Mouse (Mus musculus) limb, embryonic 10.5 days (tissue): ENCODE results near the gene Grcc10. TPM values are rescaled to one million over a fixed set of nuclear protein-coding genes. Genes with fewer than 3 reads are reported as not detected.
A peak's percentile ranks its signal among the peaks of the same experiment; 100 is the strongest.

Experiments
- DNase-seq: peaks from one replicate; pipeline ENCODE4 v3.0.0-alpha.2; 2017; ENCODE audit warnings: low spot score
- H3K27ac ChIP-seq: fragments of 300-500 bp; sonication (generic); 2 replicates; pipeline ENCODE4 v1.5.1; 2016; ENCODE audit warnings: mild to moderate bottlenecking
- H3K27me3 ChIP-seq: fragments of 300-500 bp; sonication (generic); 2 replicates; pipeline ENCODE4 v1.6.1; 2016; ENCODE audit warnings: low read depth, mild to moderate bottlenecking; ENCODE audit not compliant: poor library complexity, severe bottlenecking
- H3K36me3 ChIP-seq: fragments of 300-500 bp; sonication (generic); 2 replicates; pipeline ENCODE4 v1.6.1; 2016; ENCODE audit warnings: mild to moderate bottlenecking, moderate library complexity
- H3K4me1 ChIP-seq: fragments of 300-500 bp; sonication (generic); 2 replicates; pipeline ENCODE4 v1.6.1; 2016
- H3K4me3 ChIP-seq: fragments of 300-500 bp; sonication (generic); 2 replicates; pipeline ENCODE4 v1.5.1; 2016; ENCODE audit warnings: mild to moderate bottlenecking, moderate library complexity
- H3K9me3 ChIP-seq: fragments of 300-500 bp; sonication (generic); replicated peaks from 2 replicates; pipeline ENCODE4 v1.6.1; 2016; ENCODE audit warnings: mild to moderate bottlenecking
- WGBS: fragments of 180-500 bp; shearing (Covaris S2); methylation state at CpG from one replicate; pipeline ENCODE4 v1.1.7; 2016; 5-methylcytosine and 5-hydroxymethylcytosine counted together
- polyA plus RNA-seq: library from polyadenylated mRNA; unstranded; fragments of >200 nt; fragmentation: Nextera tagmentation; extraction: Ambion mirVana; gene quantifications from 2 replicates; pipeline ENCODE4 v1.2.1, GENCODE M21; 2016

The Grcc10 gene
- polyA plus RNA-seq, 1 experiment from 2014 or later = 460 TPM

GRCm38 (mm10) chr6:124738511-124739023 lies 2.6 kb downstream of the Grcc10 start, which contains the start of gene Ptpn6:
Ptpn6 (minus strand) TSS chr6:124738714.
- H3K27ac ChIP-seq = peak within 1 kb of the TSS; percentile 98; the same call in 1 of the 2 replicates
- H3K4me1 ChIP-seq = peaks cover 37% of the 10 kb centered on the region
- 28% methylated on average over 15 of the region's 15 CpGs for WGBS
- no peaks in the 10 kb centered on the region for H3K27me3 ChIP-seq
- no peaks in the 10 kb centered on the region for H3K9me3 ChIP-seq
- H3K4me3 ChIP-seq = 0 out of 2 replicates have a peak within 1 kb of the TSS, but pooled peaks have one; percentile 8
- peaks cover 24% of the 10 kb centered on the region for H3K36me3 ChIP-seq
- no peak for DNase-seq

- Histone ChIP-seq H3K4me1 (peaks cover 44% of the 10 kb centered on the region), H3K4me3 (no peak overlapping the region), H3K27me3 (no peaks in the 10 kb centered on the region), H3K27ac (no peak overlapping the region), H3K36me3 (peaks cover 13% of the 10 kb centered on the region), H3K9me3 (no peaks in the 10 kb centered on the region)
- WGBS = 93% methylated on average over 11 of the region's 11 CpGs
- no peak for DNase-seq
Measured at GRCm38 (mm10) chr6:124737040-124737439, 4.1 kb downstream of the Grcc10 start.

DNA sequence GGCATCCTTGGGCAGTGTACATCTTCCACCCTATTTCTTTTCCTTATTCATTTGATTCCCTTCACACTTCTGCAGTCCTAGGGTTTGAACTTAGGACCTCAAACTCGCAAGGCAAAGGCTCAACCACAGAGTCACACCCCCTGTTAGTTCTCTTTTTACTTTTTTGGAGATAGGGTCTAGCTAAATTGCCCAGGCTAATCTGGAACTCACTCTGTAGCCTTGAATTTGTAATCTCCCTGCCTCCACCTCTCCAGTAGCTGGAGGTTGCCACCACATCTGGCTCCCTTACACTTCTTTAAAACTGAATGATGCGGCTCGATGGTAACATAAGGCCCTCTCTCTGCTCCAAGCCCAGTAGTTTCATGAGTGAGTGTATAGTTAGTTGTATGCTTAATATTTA lies 6.8 kb downstream of the Grcc10 start:
- H3K4me3 ChIP-seq = no peak overlapping the region
- WGBS = 92% methylated on average over 3 of the region's 3 CpGs
- H3K4me1 ChIP-seq = peaks cover 28% of the 10 kb centered on the region
- no peaks in the 10 kb centered on the region for H3K9me3 ChIP-seq
- no peaks in the 10 kb centered on the region for H3K27me3 ChIP-seq
- H3K36me3 ChIP-seq = peaks cover 12% of the 10 kb centered on the region
- H3K27ac ChIP-seq = no peak overlapping the region
- DNase-seq = no peak

GRCm38 (mm10) chr6:124732476-124733370 lies 8.5 kb downstream of the Grcc10 start:
- WGBS = 51% methylated on average over 19 of the region's 19 CpGs
- no peaks in the 10 kb centered on the region for H3K9me3 ChIP-seq
- peak overlapping the region; percentile 78 for H3K27ac ChIP-seq
- no peaks in the 10 kb centered on the region for H3K36me3 ChIP-seq
- peaks cover 14% of the 10 kb centered on the region for H3K4me1 ChIP-seq
- no peak for DNase-seq
- H3K27me3 ChIP-seq = no peaks in the 10 kb centered on the region
- peak overlapping the region; percentile 28 for H3K4me3 ChIP-seq

GRCm38 (mm10) chr6:124731038-124731437 lies 10.1 kb downstream of the Grcc10 start:
- DNase-seq = no peak
- WGBS = 89% methylated on average over 7 of the region's 7 CpGs

GRCm38 (mm10) chr6:124729850-124730705 lies 11.1 kb downstream of the Grcc10 start:
- no peak overlapping the region for H3K4me3 ChIP-seq
- no peaks in the 10 kb centered on the region for H3K36me3 ChIP-seq
- no peak for DNase-seq
- H3K4me1 ChIP-seq = peaks cover 14% of the 10 kb centered on the region
- WGBS = 88% methylated on average over 8 of the region's 8 CpGs
- no peaks in the 10 kb centered on the region for H3K9me3 ChIP-seq
- no peak overlapping the region for H3K27ac ChIP-seq
- no peaks in the 10 kb centered on the region for H3K27me3 ChIP-seq

More at GRCm38 (mm10) chr6:124731038-124731437, 10.1 kb downstream of the Grcc10 start:
- no peaks in the 10 kb centered on the region for H3K36me3 ChIP-seq
- no peaks in the 10 kb centered on the region for H3K27me3 ChIP-seq
- H3K27ac ChIP-seq = no peak overlapping the region
- peaks cover 14% of the 10 kb centered on the region for H3K4me1 ChIP-seq
- no peaks in the 10 kb centered on the region for H3K9me3 ChIP-seq
- no peak overlapping the region for H3K4me3 ChIP-seq

DNA sequence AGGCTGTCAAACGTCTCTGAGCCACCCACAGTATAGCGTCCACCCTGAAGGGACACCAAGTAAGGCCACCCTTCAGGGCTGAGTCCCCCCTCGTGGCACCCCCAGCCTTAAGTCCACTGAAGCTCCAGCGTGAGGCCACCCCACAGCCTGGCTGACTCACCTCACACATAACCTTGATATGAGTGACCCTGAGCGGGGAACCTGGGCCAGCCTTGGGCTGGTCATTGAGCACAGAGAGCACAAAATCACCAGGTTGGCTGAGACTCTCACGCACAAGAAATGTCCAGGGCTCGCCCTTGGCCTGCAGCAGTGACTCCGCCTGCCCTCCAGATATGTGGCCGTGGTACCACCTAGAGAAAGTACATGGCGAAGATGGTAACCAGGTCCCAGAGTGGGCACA lies 12.6 kb downstream of the Grcc10 start:
- Histone ChIP-seq H3K4me3 (no peak overlapping the region), H3K27me3 (no peaks in the 10 kb centered on the region), H3K4me1 (peaks cover 14% of the 10 kb centered on the region), H3K36me3 (no peaks in the 10 kb centered on the region), H3K9me3 (no peaks in the 10 kb centered on the region), H3K27ac (no peak overlapping the region)
- WGBS = 89% methylated on average over 10 of the region's 10 CpGs
- no peak for DNase-seq

DNA sequence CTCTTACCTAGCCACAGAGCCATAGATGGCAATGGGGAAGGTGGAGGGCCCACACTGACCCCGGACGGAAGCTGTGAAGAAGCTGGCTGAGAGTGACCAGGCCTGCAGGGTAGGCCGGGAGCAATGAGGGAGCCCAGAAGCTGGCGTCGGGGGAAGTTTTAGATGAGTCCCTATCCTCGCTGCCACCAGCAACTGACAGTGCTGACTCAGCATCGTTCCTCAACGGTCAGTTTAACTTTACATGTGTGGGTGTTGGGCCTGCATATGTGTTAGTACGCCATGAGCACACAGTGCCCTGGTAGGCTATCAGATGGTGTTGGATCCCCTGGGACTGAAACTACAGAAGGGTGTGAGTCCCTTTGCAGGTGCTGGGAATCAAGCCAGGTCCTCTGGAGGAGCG lies 16.7 kb downstream of the Grcc10 start:
- no peak overlapping the region for H3K4me3 ChIP-seq
- 90% methylated on average over 10 of the region's 10 CpGs for WGBS
- no peak for DNase-seq
- H3K27ac ChIP-seq = no peak overlapping the region
- no peaks in the 10 kb centered on the region for H3K9me3 ChIP-seq
- H3K4me1 ChIP-seq = peaks cover 17% of the 10 kb centered on the region; the same call in 1 of the 2 replicates
- no peaks in the 10 kb centered on the region for H3K27me3 ChIP-seq
- no peaks in the 10 kb centered on the region for H3K36me3 ChIP-seq

DNA sequence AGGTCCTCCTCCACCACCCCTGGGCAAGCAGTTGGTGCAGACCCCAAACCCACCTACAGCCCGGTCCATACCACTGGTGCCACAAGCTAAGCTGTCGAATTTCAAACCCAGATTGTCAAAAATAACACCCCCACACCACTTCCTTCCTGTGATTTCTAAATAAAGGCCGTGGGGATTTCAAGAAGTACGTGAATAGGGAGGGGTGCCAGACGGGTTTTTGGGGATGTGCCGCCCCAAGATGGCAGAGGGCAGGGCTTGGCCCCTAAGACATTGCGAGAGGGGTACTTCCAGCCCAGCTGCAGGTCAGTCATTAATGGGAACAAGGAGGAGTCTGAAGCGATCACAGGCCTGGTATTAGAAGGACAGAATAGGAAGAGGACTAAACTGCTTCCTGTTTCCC lies 17.6 kb downstream of the Grcc10 start:
- Histone ChIP-seq H3K36me3 (no peaks in the 10 kb centered on the region), H3K27ac (no peak overlapping the region), H3K4me1 (peaks cover 22% of the 10 kb centered on the region), H3K4me3 (no peak overlapping the region), H3K9me3 (no peaks in the 10 kb centered on the region), H3K27me3 (no peaks in the 10 kb centered on the region)
- WGBS = 77% methylated on average over 8 of the region's 8 CpGs
- DNase-seq = no peak

DNA sequence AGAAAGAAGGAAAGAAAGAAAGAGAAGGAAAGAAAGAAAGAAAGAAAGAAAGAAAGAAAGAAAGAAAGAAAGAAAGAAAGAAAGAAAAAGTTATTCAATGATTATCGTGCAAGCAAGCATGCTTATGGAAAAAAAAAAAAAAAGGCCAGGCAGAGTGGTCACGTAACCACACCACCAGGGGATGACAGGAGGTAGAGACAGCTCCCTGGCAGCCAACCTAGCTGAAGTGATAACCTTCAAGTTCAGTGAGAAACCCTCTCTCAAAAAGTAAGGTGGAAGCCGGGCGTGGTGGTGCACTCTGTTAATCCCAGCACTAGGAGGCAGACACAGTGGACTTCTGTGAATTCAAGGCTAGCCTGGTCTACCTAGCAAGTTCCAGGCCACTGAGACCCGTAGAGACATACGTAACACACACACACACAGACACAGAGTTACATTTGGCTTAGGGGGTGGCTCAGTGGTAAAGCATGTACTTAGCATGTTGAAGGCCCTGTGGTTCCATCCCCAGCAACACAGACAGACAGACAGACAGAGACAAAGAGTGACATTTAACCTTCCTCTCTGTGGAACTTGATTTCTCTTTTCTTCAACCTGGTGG lies 18.2 kb downstream of the Grcc10 start:
- no peak overlapping the region for H3K27ac ChIP-seq
- 88% methylated on average over 6 of the region's 6 CpGs for WGBS
- H3K4me3 ChIP-seq = no peak overlapping the region

GRCm38 (mm10) chr6:124720904-124721303 lies 20.3 kb downstream of the Grcc10 start:
- H3K4me3 ChIP-seq = no peak overlapping the region
- 0 out of 2 replicates have a peak overlapping the region, but pooled peaks have one; percentile 51 for H3K27ac ChIP-seq
- peaks cover 21% of the 10 kb centered on the region for H3K36me3 ChIP-seq
- no peak for DNase-seq
- H3K4me1 ChIP-seq = peaks cover 22% of the 10 kb centered on the region
- no peaks in the 10 kb centered on the region for H3K27me3 ChIP-seq
- WGBS = 78% methylated on average over 11 of the region's 11 CpGs
- H3K9me3 ChIP-seq = no peaks in the 10 kb centered on the region

More for the DNA sequence above, 18.2 kb downstream of the Grcc10 start:
- H3K9me3 ChIP-seq = no peaks in the 10 kb centered on the region
- peaks cover 22% of the 10 kb centered on the region for H3K4me1 ChIP-seq
- H3K36me3 ChIP-seq = peaks cover under 1% of the 10 kb centered on the region
- DNase-seq = no peak
- H3K27me3 ChIP-seq = no peaks in the 10 kb centered on the region

GRCm38 (mm10) chr6:124719354-124719978 lies 21.7 kb downstream of the Grcc10 start:
- H3K36me3 ChIP-seq = peaks cover 36% of the 10 kb centered on the region
- no peak for DNase-seq
- H3K27ac ChIP-seq = peak overlapping the region; percentile 61
- H3K9me3 ChIP-seq = no peaks in the 10 kb centered on the region
- WGBS = 67% methylated on average over 7 of the region's 7 CpGs
- peaks cover 22% of the 10 kb centered on the region for H3K4me1 ChIP-seq
- peak overlapping the region; percentile 10; the same call in 1 of the 2 replicates for H3K4me3 ChIP-seq
- H3K27me3 ChIP-seq = no peaks in the 10 kb centered on the region
